Mouse (Mus musculus) CH12.LX (cell line): ENCODE results near the gene Syt12. TPM values are rescaled to one million over a fixed set of nuclear protein-coding genes. Genes with fewer than 3 reads are reported as not detected.

Experiments used
- DNase-seq: peaks from one replicate; pipeline ENCODE4 v3.0.0-alpha.2; 2013; ENCODE audit errors: extremely low read depth
- H3K27ac ChIP-seq: 2 replicates; pipeline ENCODE4 v1.5.1; 2012; ENCODE audit warnings: low read depth, mild to moderate bottlenecking, control low read depth, moderate library complexity; ENCODE audit not compliant: insufficient read depth
- H3K27me3 ChIP-seq: replicated peaks from 2 replicates; pipeline ENCODE3; 2012; ENCODE audit warnings: inconsistent platforms
- H3K36me3 ChIP-seq, 2 experiments: replicated peaks in 1 of 2; 2 replicates each; pipeline versions ENCODE3 to v1.6.1; 2012; ENCODE audit warnings: inconsistent platforms in 1 of 2, low read length in 1 of 2, mild to moderate bottlenecking in 1 of 2, mixed read lengths in 1 of 2, moderate library complexity in 1 of 2; ENCODE audit not compliant: control insufficient read depth in 1 of 2, insufficient read depth in 1 of 2
- H3K4me1 ChIP-seq, 2 experiments: 2 replicates each; pipeline ENCODE4 v1.6.1; 2012; ENCODE audit warnings: inconsistent platforms in 1 of 2, moderate library complexity in 1 of 2; ENCODE audit not compliant: insufficient read depth in 2 of 2, control insufficient read depth in 1 of 2
- H3K4me2 ChIP-seq: 2 replicates; pipeline ENCODE4 v1.6.1; 2012; ENCODE audit warnings: low read depth, mild to moderate bottlenecking, control low read depth; ENCODE audit not compliant: poor library complexity, insufficient read depth, severe bottlenecking
- H3K4me3 ChIP-seq, 3 experiments: fragments of 150-350 bp in 1 of 3; sonication (generic) in 1 of 3; replicated peaks in 1 of 3; 2 replicates each; pipeline versions ENCODE3 to v1.5.1; 2011 to 2012; ENCODE audit warnings: low read depth in 2 of 3, low read length in 2 of 3, mild to moderate bottlenecking in 2 of 3, moderate library complexity in 2 of 3, control low read depth in 1 of 3, improper control_type of control experiment in 1 of 3, inconsistent platforms in 1 of 3, mixed read lengths in 1 of 3; ENCODE audit not compliant: poor library complexity in 1 of 3
- H3K79me2 ChIP-seq: replicated peaks from 2 replicates; pipeline ENCODE4 v1.6.1; 2012; ENCODE audit warnings: mild to moderate bottlenecking, moderate library complexity; ENCODE audit not compliant: control insufficient read depth, poor library complexity, insufficient read depth, severe bottlenecking; ENCODE audit errors: extremely low read depth
- H3K9ac ChIP-seq: 2 replicates; pipeline ENCODE4 v1.6.1; 2012; ENCODE audit warnings: low read depth, mild to moderate bottlenecking, control low read depth, moderate library complexity; ENCODE audit not compliant: insufficient read depth
- H3K9me3 ChIP-seq: replicated peaks from 2 replicates; pipeline ENCODE3; 2012; ENCODE audit warnings: low read length, inconsistent platforms, mixed read lengths
- BHLHE40 ChIP-seq: IDR thresholded peaks from 2 replicates; pipeline ENCODE4 v1.6.1; 2011; ENCODE audit warnings: mild to moderate bottlenecking, low read depth, low read length, improper control_type of control experiment
- CHD1 ChIP-seq: IDR thresholded peaks from 2 replicates; pipeline ENCODE4 v1.6.1; 2012; ENCODE audit warnings: low read depth, low read length, improper control_type of control experiment, inconsistent platforms
- CTCF ChIP-seq, 2 experiments: IDR thresholded peaks in 1 of 2; conservative IDR thresholded peaks in 1 of 2; 2 replicates each; pipeline ENCODE4 v1.5.1; 2011 to 2012; ENCODE audit warnings: low read depth in 2 of 2, low read length in 2 of 2, improper control_type of control experiment in 1 of 2, inconsistent platforms in 1 of 2, mild to moderate bottlenecking in 1 of 2, moderate library complexity in 1 of 2
- E2F4 ChIP-seq: IDR thresholded peaks from 2 replicates; pipeline ENCODE4 v1.6.1; 2011; ENCODE audit warnings: low read depth, low read length, improper control_type of control experiment; ENCODE audit not compliant: insufficient replicate concordance
- EP300 ChIP-seq: IDR thresholded peaks from 2 replicates; pipeline ENCODE4 v1.6.1; 2011; ENCODE audit warnings: low read length, improper control_type of control experiment
- ETS1 ChIP-seq: conservative IDR thresholded peaks from 2 replicates; pipeline ENCODE4 v1.6.1; 2012; ENCODE audit warnings: low read depth, mild to moderate bottlenecking, inconsistent platforms, low read length, improper control_type of control experiment, moderate library complexity
- IRF4 ChIP-seq: IDR thresholded peaks from 2 replicates; pipeline ENCODE4 v1.6.1; 2014; ENCODE audit warnings: low read depth, mild to moderate bottlenecking, inconsistent platforms, low read length, improper control_type of control experiment
- JUN ChIP-seq: IDR thresholded peaks from 2 replicates; pipeline ENCODE4 v1.6.1; 2011; ENCODE audit warnings: low read depth, mild to moderate bottlenecking, low read length, improper control_type of control experiment, moderate library complexity; ENCODE audit not compliant: insufficient read depth
- JUND ChIP-seq: conservative IDR thresholded peaks from 2 replicates; pipeline ENCODE4 v1.6.1; 2011; ENCODE audit warnings: low read depth, low read length, improper control_type of control experiment
- KAT2A ChIP-seq: IDR thresholded peaks from 2 replicates; pipeline ENCODE4 v1.6.1; 2012; ENCODE audit warnings: low read length, improper control_type of control experiment, inconsistent platforms; ENCODE audit not compliant: insufficient replicate concordance
- MAX ChIP-seq: IDR thresholded peaks from 2 replicates; pipeline ENCODE4 v1.6.1; 2011; ENCODE audit warnings: low read length, improper control_type of control experiment
- MAZ ChIP-seq: IDR thresholded peaks from 2 replicates; pipeline ENCODE4 v1.6.1; 2012; ENCODE audit warnings: low read depth, mild to moderate bottlenecking, inconsistent platforms, low read length, improper control_type of control experiment, moderate library complexity
- MEF2A ChIP-seq: IDR thresholded peaks from 2 replicates; pipeline ENCODE4 v1.6.1; 2014; ENCODE audit warnings: low read depth, mild to moderate bottlenecking, inconsistent platforms, low read length, improper control_type of control experiment, borderline replicate concordance
- MXI1 ChIP-seq: IDR thresholded peaks from 2 replicates; pipeline ENCODE4 v1.6.1; 2011; ENCODE audit warnings: mild to moderate bottlenecking, low read depth, low read length, improper control_type of control experiment
- NELFE ChIP-seq: IDR thresholded peaks from 2 replicates; pipeline ENCODE4 v1.6.1; 2011; ENCODE audit warnings: low read depth, low read length, improper control_type of control experiment
- PAX5 ChIP-seq: IDR thresholded peaks from 2 replicates; pipeline ENCODE4 v1.6.1; 2012; ENCODE audit warnings: low read length, inconsistent platforms, mixed read lengths
- POLR2AphosphoS2 ChIP-seq: IDR thresholded peaks from 2 replicates; pipeline ENCODE4 v1.6.1; 2011; ENCODE audit warnings: low read depth, low read length, improper control_type of control experiment
- RAD21 ChIP-seq: IDR thresholded peaks from 2 replicates; pipeline ENCODE4 v1.6.1; 2011; ENCODE audit warnings: low read depth, mild to moderate bottlenecking, low read length, improper control_type of control experiment, moderate library complexity
- RCOR1 ChIP-seq: conservative IDR thresholded peaks from 2 replicates; pipeline ENCODE4 v1.6.1; 2012; ENCODE audit warnings: low read depth, mild to moderate bottlenecking, inconsistent platforms, low read length, improper control_type of control experiment
- SIN3A ChIP-seq: IDR thresholded peaks from 2 replicates; pipeline ENCODE4 v1.6.1; 2012; ENCODE audit warnings: low read length, improper control_type of control experiment, inconsistent platforms
- TBP ChIP-seq: conservative IDR thresholded peaks from 2 replicates; pipeline ENCODE4 v1.6.1; 2011; ENCODE audit warnings: low read depth, low read length, improper control_type of control experiment
- TCF12 ChIP-seq: IDR thresholded peaks from 2 replicates; pipeline ENCODE4 v1.6.1; 2014; ENCODE audit warnings: low read depth, mild to moderate bottlenecking, inconsistent platforms, low read length, improper control_type of control experiment
- UBTF ChIP-seq: IDR thresholded peaks from 2 replicates; pipeline ENCODE4 v1.6.1; 2012; ENCODE audit warnings: low read depth, mild to moderate bottlenecking, inconsistent platforms, low read length, improper control_type of control experiment, moderate library complexity
- USF2 ChIP-seq: conservative IDR thresholded peaks from 2 replicates; pipeline ENCODE4 v1.6.1; 2011; ENCODE audit warnings: low read depth, low read length, improper control_type of control experiment
- ZC3H11A ChIP-seq: IDR thresholded peaks from 2 replicates; pipeline ENCODE4 v1.6.1; 2012; ENCODE audit warnings: low read depth, mild to moderate bottlenecking, inconsistent platforms, low read length, improper control_type of control experiment
- ZMIZ1 ChIP-seq: IDR thresholded peaks from 2 replicates; pipeline ENCODE4 v1.6.1; 2012; ENCODE audit warnings: low read depth, mild to moderate bottlenecking, inconsistent platforms, low read length, improper control_type of control experiment
- ZNF384 ChIP-seq: IDR thresholded peaks from 2 replicates; pipeline ENCODE4 v1.6.1; 2012; ENCODE audit warnings: low read depth, low read length, improper control_type of control experiment, inconsistent platforms
- dilution Hi-C: fragments of 300-500 bp; cut with MboI; formaldehyde crosslinking; loops from 2 replicates; pipeline ENCODE4 v1.14.3; 2020; ENCODE audit warnings: low sequenced_read_pairs; ENCODE audit not compliant: extremely low pct_unique_long_range_greater_than_20kb, extremely low pct_ligation_motif_present
- in situ Hi-C: fragments of 300-500 bp; cut with MboI; formaldehyde crosslinking; loops from 3 replicates; pipeline ENCODE4 v1.14.3; 2019; ENCODE audit warnings: low sequenced_read_pairs, low pct_ligation_motif_present, low pct_unique_long_range_greater_than_20kb, mixed read lengths
- polyA plus RNA-seq: library from polyadenylated mRNA; unstranded; fragments of >175 nt; gene quantifications from 2 replicates; pipeline ENCODE4 v1.2.1, GENCODE M21; 2012; ENCODE audit warnings: low read depth; ENCODE audit not compliant: insufficient read length
- total RNA-seq, 2 experiments: library from RNA; depleted of rRNA; stranded (reverse); fragments of 300-350 nt in 1 of 2; fragments of >200 nt in 1 of 2; gene quantifications; 2 replicates each; pipeline ENCODE4 v1.2.3; 2012 to 2014

The Syt12 gene
- total and polyA plus RNA-seq, 3 experiments, result 0.17 to 0.50 TPM; not detected in 1

DNA sequence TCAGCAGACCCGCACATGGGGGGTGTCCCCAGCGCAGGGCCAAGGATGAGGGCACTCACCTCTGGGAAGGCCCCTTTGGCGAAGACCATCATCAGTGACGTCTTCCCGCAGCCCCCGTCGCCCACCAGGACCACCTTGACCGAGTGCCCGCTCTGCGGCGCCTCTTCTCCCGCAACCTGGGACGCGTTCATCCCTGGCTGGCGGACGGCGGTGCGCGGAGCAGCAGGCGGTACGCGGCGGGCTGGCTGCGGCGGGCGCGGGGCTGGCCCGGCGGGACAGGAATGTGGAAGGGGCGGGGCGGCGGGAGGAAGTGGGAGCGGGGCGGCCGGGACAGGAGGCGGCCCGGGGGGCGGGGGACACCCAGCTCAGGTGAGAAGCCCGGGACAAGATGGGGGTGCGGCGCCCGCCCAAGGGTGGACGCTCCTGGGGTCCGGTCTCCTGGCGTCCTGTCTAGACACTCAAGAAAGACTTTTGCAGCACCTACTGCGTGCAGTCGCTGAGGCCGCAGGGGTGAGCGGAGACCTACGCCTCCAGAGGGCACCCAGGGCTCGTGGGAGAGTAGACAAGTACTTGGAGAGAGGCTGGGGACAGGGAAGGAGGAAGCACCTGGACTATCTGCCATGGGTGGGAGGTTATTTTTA lies 38.0 kb downstream of the Syt12 start, which contains the start of gene Rhod (continued):
- TF ChIP-seq BHLHE40, result peak; percentile 15
- no peak for TF ChIP-seq POLR2AphosphoS2
- TF ChIP-seq MEF2A, result 0 out of 2 replicates have a peak, but pooled peaks have one; percentile 2
- TF ChIP-seq MXI1, result no peak
- TF ChIP-seq RAD21, result no peak
- TF ChIP-seq MAZ, result no peak
- TF ChIP-seq USF2, result no peak
- TF ChIP-seq ZMIZ1, result no peak
- TF ChIP-seq, all 38 proteins: peak for 8

DNA sequence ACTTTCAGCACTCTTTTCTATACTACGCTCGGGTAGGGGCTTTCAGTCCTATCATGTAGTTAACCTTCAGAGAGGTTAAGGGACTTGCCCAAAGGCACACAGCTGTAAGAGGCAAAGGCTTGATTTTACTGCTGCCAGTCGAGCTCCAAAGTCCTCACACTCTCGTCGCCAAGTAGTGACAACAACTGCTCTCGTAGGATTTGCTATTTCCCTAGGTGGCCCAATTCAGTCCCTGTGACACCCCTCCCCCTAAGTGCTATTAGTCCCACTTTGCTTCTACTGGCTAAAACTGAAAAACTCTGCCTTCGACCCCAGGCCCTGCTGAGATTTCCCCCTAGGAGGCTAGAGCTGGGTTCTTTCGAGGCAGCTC lies 38.5 kb downstream of the Syt12 start:
- 0 out of 2 replicates have a peak, but pooled peaks have one; percentile 10 for TF ChIP-seq MEF2A
- TF ChIP-seq USF2, result no peak
- 0 out of 2 replicates have a peak, but pooled peaks have one; percentile 9 for TF ChIP-seq IRF4
- TF ChIP-seq ZMIZ1, result no peak
- peak; percentile 36; the same call in 1 of the 2 replicates for TF ChIP-seq UBTF
- no peak for TF ChIP-seq JUND
- TF ChIP-seq SIN3A, result no peak
- 0 out of 2 replicates have a peak, but pooled peaks have one; percentile 22 for TF ChIP-seq BHLHE40
- peak overlapping the region; percentile 94 for H3K4me2 ChIP-seq
- in situ Hi-C loops, result no loop called here
- peak overlapping the region; percentile 51; the same call in 1 of the 2 replicates for H3K27ac ChIP-seq
- no peaks in the 10 kb centered on the region for H3K79me2 ChIP-seq
- dilution Hi-C loops, result no loop called here
- H3K36me3 ChIP-seq, result peaks cover 0 to 26% of the 10 kb centered on the region in 2 experiments
- peaks cover 20% of the 10 kb centered on the region for H3K9me3 ChIP-seq
- peak; percentile 53 for DNase-seq
- no peaks in the 10 kb centered on the region for H3K27me3 ChIP-seq
- H3K4me1 ChIP-seq, result peaks cover 10 to 38% of the 10 kb centered on the region in 2 experiments
- peak overlapping the region; percentile 39 to 84 (median 73) for H3K4me3 ChIP-seq
- peak overlapping the region; percentile 68; the same call in 1 of the 2 replicates for H3K9ac ChIP-seq

DNA sequence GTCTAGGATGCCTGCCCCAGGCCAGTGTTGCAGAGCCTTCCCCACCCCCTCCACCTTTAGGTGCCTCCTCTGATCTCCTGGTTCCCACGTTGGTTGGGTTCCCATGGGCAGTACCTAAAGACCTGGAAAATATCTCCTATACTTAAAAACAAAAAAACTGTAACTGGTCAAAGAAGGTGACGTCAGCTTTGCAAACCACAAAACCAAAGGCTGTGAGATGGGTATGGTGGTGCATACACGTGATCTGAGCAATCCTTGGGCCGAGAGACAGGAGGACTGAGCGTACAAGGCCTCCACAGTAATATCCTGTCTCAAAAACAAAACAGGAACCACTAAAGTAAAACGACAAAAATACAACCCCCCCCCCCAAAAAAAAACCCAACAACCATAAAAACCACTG lies 39.4 kb downstream of the Syt12 start:
- Histone ChIP-seq H3K4me3 (peak overlapping the region in 1 of 3 experiments; percentile 73), H3K36me3 (peaks cover 0 to 29% of the 10 kb centered on the region in 2 experiments), H3K9me3 (peaks cover 20% of the 10 kb centered on the region), H3K4me2 (peak overlapping the region; percentile 1; the same call in 1 of the 2 replicates), H3K27me3 (no peaks in the 10 kb centered on the region), H3K79me2 (no peaks in the 10 kb centered on the region), H3K4me1 (peaks cover 10 to 38% of the 10 kb centered on the region in 2 experiments), H3K9ac (no peak overlapping the region), H3K27ac (no peak overlapping the region)
- peak; percentile 33 for DNase-seq
- dilution Hi-C loops (no loop called here), in situ Hi-C loops (no loop called here)
- TF ChIP-seq UBTF (no peak), MAX (no peak), CTCF (conservative IDR thresholded peaks at IDR 0.05 in 1 of 2, IDR thresholded peaks at IDR 0.05 in 1 of 2; ENCODE audit: low read depth in 2 of 2, low read length in 2 of 2) (no peak), E2F4 (no peak), MEF2A (peak; percentile 19; the same call in 1 of the 2 replicates), TCF12 (no peak), PAX5 (no peak), KAT2A (no peak), ETS1 (peak; percentile 59), USF2 (no peak), CHD1 (no peak), ZC3H11A (no peak), JUND (0 out of 2 replicates have a peak, but pooled peaks have one; percentile 27), RCOR1 (no peak), TBP (no peak), JUN (peak; percentile 14; the same call in 1 of the 2 replicates), MXI1 (no peak), NELFE (no peak), EP300 (no peak), SIN3A (no peak), RAD21 (no peak), ZNF384 (peak; percentile 61; the same call in 1 of the 2 replicates)
